In genomic region chr12:26653781-26654180, GRCm38 (mm10) we compare ENCODE assay signal across 26 mouse cellular contexts.
DNase-seq lines count a peak whose midpoint lies in the region; ATAC-seq and TF ChIP-seq lines count a peak whose summit lies in the region.
"Had no signal": no experiment of that assay in that cellular context is flagged by ENCODE, and none has a peak within 500 bp of the region (broad histone marks: within the 10 kb centered on the region; RNA-seq: fewer than 3 reads in every experiment).

No protein-coding gene starts in this region.

- H3K4me2 ChIP-seq in hindbrain, embryonic 12.5 days (replicated peaks): no peak overlapping the region
- no peak overlapping the region for H3K4me2 ChIP-seq in hindbrain, postnatal 0 days (ENCODE audit: low read depth, low read length)
- H3K4me2 ChIP-seq in limb, embryonic 13.5 days (replicated peaks): no peak overlapping the region
- H3K4me2 ChIP-seq in forebrain, embryonic 15.5 days (replicated peaks): no peak overlapping the region
- H3K4me2 ChIP-seq: embryonic facial prominence, embryonic 12.5 days; embryonic facial prominence, embryonic 15.5 days; heart, embryonic 11.5 days had no signal

- no peak overlapping the region for H3K9ac ChIP-seq in hindbrain, embryonic 12.5 days
- no peak overlapping the region for H3K9ac ChIP-seq in hindbrain, postnatal 0 days (replicated peaks; ENCODE audit: low read length)
- no peak overlapping the region for H3K9ac ChIP-seq in limb, embryonic 13.5 days
- no peak overlapping the region for H3K9ac ChIP-seq in forebrain, embryonic 15.5 days (replicated peaks)
- H3K9ac ChIP-seq: embryonic facial prominence, embryonic 12.5 days; embryonic facial prominence, embryonic 15.5 days had no signal

- no peak overlapping the region for H3K4me3 ChIP-seq in hindbrain, embryonic 12.5 days
- H3K4me3 ChIP-seq in hindbrain, postnatal 0 days (ENCODE audit: low read length): no peak overlapping the region
- H3K4me3 ChIP-seq in limb, embryonic 10.5 days: no peak overlapping the region
- H3K4me3 ChIP-seq in limb, embryonic 13.5 days: no peak overlapping the region
- no peak overlapping the region for H3K4me3 ChIP-seq in forebrain, embryonic 15.5 days
- H3K4me3 ChIP-seq: embryonic facial prominence, embryonic 12.5 days; embryonic facial prominence, embryonic 15.5 days; gastrocnemius, adult 2 months had no signal

- DNase-seq in embryo, embryonic 11 days: peak; percentile 19
- no peak for DNase-seq in embryo, embryonic 10 days (ENCODE audit: low spot score)
- DNase-seq in hindbrain, postnatal 0 days (ENCODE audit: low spot score): no peak
- DNase-seq in limb, embryonic 10.5 days (ENCODE audit: low spot score): peak; percentile 49
- no peak for DNase-seq in urinary bladder, adult 18-20 months (ENCODE audit: low spot score in 2 of 2)
- DNase-seq: adrenal gland, postnatal 10 days; adrenal gland, postnatal 36 days; B cell, adult 2 months; cerebellum, adult 18-20 months; cerebellum, adult 9-11 months; cerebellum, postnatal 25 days; gastrocnemius, adult 2 months; gastrocnemius, postnatal 14 days; heart, adult 11 months; kidney, adult 2 months had no signal

- peaks cover 8% of the 10 kb centered on the region; the same call in 1 of the 2 replicates for H3K4me1 ChIP-seq in hindbrain, embryonic 12.5 days
- H3K4me1 ChIP-seq in hindbrain, postnatal 0 days (ENCODE audit: insufficient read depth, low read length): no peaks in the 10 kb centered on the region
- peaks cover 17% of the 10 kb centered on the region for H3K4me1 ChIP-seq in limb, embryonic 10.5 days
- H3K4me1 ChIP-seq in limb, embryonic 13.5 days: peaks cover 21% of the 10 kb centered on the region
- H3K4me1 ChIP-seq in forebrain, embryonic 15.5 days: no peaks in the 10 kb centered on the region
- H3K4me1 ChIP-seq: embryonic facial prominence, embryonic 12.5 days; embryonic facial prominence, embryonic 15.5 days had no signal

- no peak for TF ChIP-seq CTCF in hindbrain, postnatal 0 days (IDR thresholded peaks at IDR 0.05; ENCODE audit: low read depth)

- H3K27ac ChIP-seq in hindbrain, embryonic 12.5 days: peak overlapping the region; percentile 17; the same call in 1 of the 2 replicates
- H3K27ac ChIP-seq in hindbrain, postnatal 0 days: no peak overlapping the region
- H3K27ac ChIP-seq in limb, embryonic 10.5 days: peak overlapping the region; percentile 51; the same call in 1 of the 2 replicates
- no peak overlapping the region for H3K27ac ChIP-seq in limb, embryonic 13.5 days
- H3K27ac ChIP-seq in forebrain, embryonic 15.5 days (replicated peaks): no peak overlapping the region
- H3K27ac ChIP-seq: embryonic facial prominence, embryonic 12.5 days; embryonic facial prominence, embryonic 15.5 days; gastrocnemius, adult 2 months had no signal

- no peaks in the 10 kb centered on the region for H3K36me3 ChIP-seq in hindbrain, embryonic 12.5 days
- H3K36me3 ChIP-seq in hindbrain, postnatal 0 days (ENCODE audit: insufficient read depth, low read length): no peaks in the 10 kb centered on the region
- no peaks in the 10 kb centered on the region for H3K36me3 ChIP-seq in limb, embryonic 10.5 days
- no peaks in the 10 kb centered on the region for H3K36me3 ChIP-seq in limb, embryonic 13.5 days
- H3K36me3 ChIP-seq in forebrain, embryonic 15.5 days: no peaks in the 10 kb centered on the region
- H3K36me3 ChIP-seq: embryonic facial prominence, embryonic 12.5 days; embryonic facial prominence, embryonic 15.5 days; G1E had no signal

- ATAC-seq in hindbrain, embryonic 12.5 days (ENCODE audit: low FRiP score): 0 out of 2 replicates have a peak, but pooled peaks have one; percentile 43
- ATAC-seq in hindbrain, postnatal 0 days: no peak
- ATAC-seq in limb, embryonic 13.5 days (ENCODE audit: low FRiP score, low read depth): peak; percentile 59; the same call in 1 of the 2 replicates
- no peak for ATAC-seq in forebrain, embryonic 15.5 days (replicated peaks)
- ATAC-seq: forebrain, embryonic 16.5 days; intestine, postnatal 0 days; Patski had no signal

- H3K27me3 ChIP-seq in hindbrain, embryonic 12.5 days: no peaks in the 10 kb centered on the region
- H3K27me3 ChIP-seq in hindbrain, postnatal 0 days (ENCODE audit: insufficient read depth, low read length): no peaks in the 10 kb centered on the region
- no peaks in the 10 kb centered on the region for H3K27me3 ChIP-seq in limb, embryonic 10.5 days (ENCODE audit: low read depth, poor library complexity, severe bottlenecking)
- H3K27me3 ChIP-seq in limb, embryonic 13.5 days: no peaks in the 10 kb centered on the region
- H3K27me3 ChIP-seq in forebrain, embryonic 15.5 days: no peaks in the 10 kb centered on the region
- H3K27me3 ChIP-seq: CH12.LX; embryonic facial prominence, embryonic 12.5 days; embryonic facial prominence, embryonic 15.5 days; Patski had no signal

- no peaks in the 10 kb centered on the region for H3K9me3 ChIP-seq in hindbrain, embryonic 12.5 days (replicated peaks)
- no peaks in the 10 kb centered on the region for H3K9me3 ChIP-seq in hindbrain, postnatal 0 days (ENCODE audit: low read length)
- no peaks in the 10 kb centered on the region for H3K9me3 ChIP-seq in limb, embryonic 10.5 days (replicated peaks)
- H3K9me3 ChIP-seq in limb, embryonic 13.5 days: no peaks in the 10 kb centered on the region
- H3K9me3 ChIP-seq in forebrain, embryonic 15.5 days: no peaks in the 10 kb centered on the region
- H3K9me3 ChIP-seq: embryonic facial prominence, embryonic 12.5 days; embryonic facial prominence, embryonic 15.5 days had no signal

- WGBS in hindbrain, embryonic 12.5 days: 55% methylated on average over 6 of the region's 6 CpGs
- 56% methylated on average over 6 of the region's 6 CpGs for WGBS in hindbrain, postnatal 0 days
- WGBS in limb, embryonic 10.5 days: 38% methylated on average over 6 of the region's 6 CpGs
- 23% methylated on average over 6 of the region's 6 CpGs for WGBS in limb, embryonic 13.5 days
- WGBS in forebrain, embryonic 15.5 days: 75% methylated on average over 6 of the region's 6 CpGs

Comparison
In these comparisons a context has a peak if more than half of its experiments do, and no peak if none do; other contexts are left out.
1. DNase-seq: peak in embryo, embryonic 11 days (single experiment) and limb, embryonic 10.5 days (single experiment); none in embryo, embryonic 10 days (single experiment), hindbrain, postnatal 0 days (single experiment) and urinary bladder, adult 18-20 months (0 of 2).
2. ATAC-seq: peak in hindbrain, embryonic 12.5 days (single experiment) and limb, embryonic 13.5 days (single experiment); none in hindbrain, postnatal 0 days (single experiment) and forebrain, embryonic 15.5 days (single experiment).
3. H3K27ac ChIP-seq: peak in hindbrain, embryonic 12.5 days (single experiment) and limb, embryonic 10.5 days (single experiment); none in hindbrain, postnatal 0 days (single experiment), limb, embryonic 13.5 days (single experiment) and forebrain, embryonic 15.5 days (single experiment).